9 mouse cellular contexts compared by ENCODE assay signal in the genomic region with DNA sequence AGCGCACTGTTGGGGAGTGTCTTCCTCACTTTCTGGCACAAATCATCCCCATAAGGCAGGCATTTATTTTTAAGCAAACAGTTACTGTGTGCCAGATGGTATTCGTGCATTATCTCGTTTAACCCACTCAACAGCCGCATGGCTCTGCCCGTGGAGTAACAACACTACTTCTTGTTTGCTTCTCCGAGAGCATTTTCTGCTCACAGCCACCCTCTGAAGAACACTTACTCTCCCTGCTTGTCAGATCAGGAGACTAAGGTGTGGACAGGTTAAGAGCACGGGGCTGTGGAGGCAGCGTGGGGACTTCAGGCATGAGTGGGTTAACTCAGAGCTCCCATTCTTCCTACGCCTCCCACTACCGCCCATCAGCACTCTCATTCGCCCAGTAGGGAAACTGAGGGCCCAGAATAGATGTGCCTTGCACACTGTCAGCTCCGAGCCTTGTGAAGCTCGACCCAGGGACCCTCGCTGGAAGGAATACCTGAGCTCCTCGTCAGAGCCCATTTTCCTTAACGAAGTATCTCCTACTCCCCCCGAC. TPM values are rescaled to one million over a fixed set of nuclear protein-coding genes. Genes with fewer than 3 reads are reported as not detected.
A peak's percentile ranks its signal among the peaks of the same experiment; 100 is the strongest.
DNase-seq lines count a peak whose midpoint lies in the region; ATAC-seq lines count a peak whose summit lies in the region.
"Had no signal": no experiment of that assay in that cellular context is flagged by ENCODE, and none has a peak within 500 bp of the region (broad histone marks: within the 10 kb centered on the region; RNA-seq: fewer than 3 reads in every experiment).

No protein-coding gene starts in this region.

- 42% methylated on average over 17 of the region's 17 CpGs for WGBS in heart, embryonic 12.5 days
- 53% methylated on average over 17 of the region's 17 CpGs for WGBS in forebrain, embryonic 15.5 days

- H3K4me1 ChIP-seq in heart, embryonic 12.5 days (replicated peaks): peaks cover 37% of the 10 kb centered on the region
- peaks cover 39% of the 10 kb centered on the region for H3K4me1 ChIP-seq in forebrain, embryonic 15.5 days

- peak overlapping the region; percentile 38; the same call in 1 of the 2 replicates for H3K9ac ChIP-seq in heart, embryonic 12.5 days
- H3K9ac ChIP-seq in forebrain, embryonic 15.5 days (replicated peaks): peak overlapping the region; percentile 38

- no peaks in the 10 kb centered on the region for H3K27me3 ChIP-seq in heart, embryonic 12.5 days (replicated peaks)
- H3K27me3 ChIP-seq in forebrain, embryonic 15.5 days: no peaks in the 10 kb centered on the region

- no peak overlapping the region for H3K4me3 ChIP-seq in heart, embryonic 12.5 days
- H3K4me3 ChIP-seq in forebrain, embryonic 15.5 days: peak overlapping the region; percentile 29

- no peaks in the 10 kb centered on the region for H3K9me3 ChIP-seq in heart, embryonic 12.5 days (replicated peaks)
- no peaks in the 10 kb centered on the region for H3K9me3 ChIP-seq in forebrain, embryonic 15.5 days
- H3K9me3 ChIP-seq: G1E had no signal

- no peak for DNase-seq in heart, postnatal 10 days
- peak; percentile 87 for DNase-seq in brain, adult 2 months (ENCODE audit: low read depth, low spot score)
- DNase-seq in B cell, adult 2 months: no peak
- DNase-seq in spleen, postnatal 36 days (ENCODE audit: low spot score in 2 of 2): no peak

- no peak for ATAC-seq in heart, embryonic 12.5 days (ENCODE audit: insufficient number of reproducible peaks, low FRiP score)
- no peak for ATAC-seq in forebrain, embryonic 15.5 days (replicated peaks)
- ATAC-seq in megakaryocyte progenitor cell, adult 5-6 weeks (replicated peaks; ENCODE audit: poor library complexity): 0 out of 2 replicates have a peak, but pooled peaks have one; percentile 3
- ATAC-seq in CD4-positive, CD25-positive, alpha-beta regulatory T cell, adult 4 months: no peak

- peaks cover 53% of the 10 kb centered on the region for H3K36me3 ChIP-seq in heart, embryonic 12.5 days
- peaks cover 42% of the 10 kb centered on the region for H3K36me3 ChIP-seq in forebrain, embryonic 15.5 days

- peak overlapping the region; percentile 7; the same call in 1 of the 2 replicates for H3K4me2 ChIP-seq in heart, embryonic 12.5 days
- peak overlapping the region; percentile 43 for H3K4me2 ChIP-seq in forebrain, embryonic 15.5 days (replicated peaks)

- intact Hi-C loops in heart, postnatal 10 days (cut with DNase I): no loop called here

- H3K27ac ChIP-seq in heart, embryonic 12.5 days (ENCODE audit: poor library complexity, severe bottlenecking): no peak overlapping the region
- H3K27ac ChIP-seq in forebrain, embryonic 15.5 days (replicated peaks): peak overlapping the region; percentile 90

RNA-seq across cellular contexts. Expression of gene Mapk3, which starts 3.1 kb away (rescaled TPM):
- polyA plus RNA-seq in heart, embryonic 12.5 days (2016; fragmentation: Nextera tagmentation; extraction: Ambion mirVana): 57.8 and 58.7 TPM in 2 replicates
- total RNA-seq in heart, postnatal 10 days (2021): 100 to 1,000 TPM in 1 of 2 experiments, 10 to 100 TPM in 1; 97.7 to 103 TPM
- 101 and 102 TPM in 2 replicates for polyA plus RNA-seq in forebrain, embryonic 15.5 days (2015; fragmentation: Nextera tagmentation; extraction: Ambion mirVana)
- total RNA-seq in megakaryocyte progenitor cell, adult 5-6 weeks (2015): 86.5 and 106 TPM in 2 replicates
- 36.0 and 41.3 TPM in 2 replicates for total RNA-seq in megakaryocyte progenitor cell, adult 5-6 weeks (2017)
- polyA plus RNA-seq in CD4-positive, CD25-positive, alpha-beta regulatory T cell, adult 4 months (2017; shearing (Covaris generic)): 10 to 100 TPM; 16.9 to 17.8 TPM

RNA-seq across cellular contexts. Expression of gene Gdpd3, which starts 3.6 kb away (rescaled TPM):
- 0.87 and 1.8 TPM in 2 replicates for polyA plus RNA-seq in heart, embryonic 12.5 days (2016; fragmentation: Nextera tagmentation; extraction: Ambion mirVana)
- 1 to 10 TPM; 3.6 to 4.6 TPM for total RNA-seq in heart, postnatal 10 days (2021)
- polyA plus RNA-seq in forebrain, embryonic 15.5 days (2015; fragmentation: Nextera tagmentation; extraction: Ambion mirVana): 1.5 and 1.7 TPM in 2 replicates
- total RNA-seq in megakaryocyte progenitor cell, adult 5-6 weeks (2015): 8.4 and 13.3 TPM in 2 replicates
- total RNA-seq in megakaryocyte progenitor cell, adult 5-6 weeks (2017): 7.1 and 7.7 TPM in 2 replicates
- polyA plus RNA-seq in CD4-positive, CD25-positive, alpha-beta regulatory T cell, adult 4 months (2017; shearing (Covaris generic)): 10 to 100 TPM; 13.9 to 17.4 TPM

RNA-seq across cellular contexts. Expression of gene Ypel3, which starts 14.2 kb away (rescaled TPM):
- 74.8 and 78.7 TPM in 2 replicates for polyA plus RNA-seq in heart, embryonic 12.5 days (2016; fragmentation: Nextera tagmentation; extraction: Ambion mirVana)
- total RNA-seq in heart, postnatal 10 days (2021): 10 to 100 TPM; 61.9 to 71.7 TPM
- polyA plus RNA-seq in forebrain, embryonic 15.5 days (2015; fragmentation: Nextera tagmentation; extraction: Ambion mirVana): 207 and 213 TPM in 2 replicates
- 25.4 and 32.4 TPM in 2 replicates for total RNA-seq in megakaryocyte progenitor cell, adult 5-6 weeks (2015)
- 11.8 and 15.1 TPM in 2 replicates for total RNA-seq in megakaryocyte progenitor cell, adult 5-6 weeks (2017)
- polyA plus RNA-seq in CD4-positive, CD25-positive, alpha-beta regulatory T cell, adult 4 months (2017; shearing (Covaris generic)): 10 to 100 TPM; 58.4 to 83.8 TPM

RNA-seq across cellular contexts. Expression of gene Tbx6, which starts 18.7 kb away (rescaled TPM):
- polyA plus RNA-seq in heart, embryonic 12.5 days (2016; fragmentation: Nextera tagmentation; extraction: Ambion mirVana): 0.27 and 0.33 TPM in 2 replicates
- total RNA-seq in heart, postnatal 10 days (2021): under 1 TPM; 0.29 to 0.35 TPM
- 0.41 and 0.65 TPM in 2 replicates for polyA plus RNA-seq in forebrain, embryonic 15.5 days (2015; fragmentation: Nextera tagmentation; extraction: Ambion mirVana)
- total RNA-seq in megakaryocyte progenitor cell, adult 5-6 weeks (2015): 0.34 and 0.42 TPM in 2 replicates
- 0.14 TPM in 1 of 2 replicates, not detected in the other for total RNA-seq in megakaryocyte progenitor cell, adult 5-6 weeks (2017)
- polyA plus RNA-seq in CD4-positive, CD25-positive, alpha-beta regulatory T cell, adult 4 months (2017; shearing (Covaris generic)): 1 to 10 TPM; 5.9 to 7.5 TPM

RNA-seq across cellular contexts. Expression of gene Ppp4c, which starts 29.8 kb away (rescaled TPM):
- polyA plus RNA-seq in heart, embryonic 12.5 days (2016; fragmentation: Nextera tagmentation; extraction: Ambion mirVana): 181 and 192 TPM in 2 replicates
- 10 to 100 TPM; 53.2 to 58.2 TPM for total RNA-seq in heart, postnatal 10 days (2021)
- 215 TPM in 2 replicates for polyA plus RNA-seq in forebrain, embryonic 15.5 days (2015; fragmentation: Nextera tagmentation; extraction: Ambion mirVana)
- 209 and 216 TPM in 2 replicates for total RNA-seq in megakaryocyte progenitor cell, adult 5-6 weeks (2015)
- total RNA-seq in megakaryocyte progenitor cell, adult 5-6 weeks (2017): 113 and 131 TPM in 2 replicates
- polyA plus RNA-seq in CD4-positive, CD25-positive, alpha-beta regulatory T cell, adult 4 months (2017; shearing (Covaris generic)): 100 to 1,000 TPM; 139 to 140 TPM
